Mouse (Mus musculus) brain, embryonic 14.5 days (tissue): ENCODE measurements around the gene Os9.
A peak's percentile ranks its signal among the peaks of the same experiment; 100 is the strongest.
"Not testable (repeated sequence)": the region's sequence is repeated elsewhere in the genome, so short reads cannot be mapped to it uniquely, and the experiment has no call there.

Source experiments
- CTCF ChIP-seq: fragments of 200-500 bp; IDR thresholded peaks from 2 replicates; pipeline ENCODE4 v1.5.1; 2012; ENCODE audit warnings: inconsistent platforms, mild to moderate bottlenecking, moderate library complexity, borderline replicate concordance; ENCODE audit not compliant: insufficient read depth, insufficient read length; ENCODE audit errors: extremely low read depth
- POLR2A ChIP-seq: fragments of 200-500 bp; IDR thresholded peaks from 2 replicates; pipeline ENCODE4 v1.6.1; 2012; ENCODE audit warnings: mild to moderate bottlenecking, inconsistent platforms, borderline replicate concordance; ENCODE audit not compliant: poor library complexity, insufficient read depth, insufficient read length, severe bottlenecking; ENCODE audit errors: extremely low read depth

GRCm38 (mm10) chr10:127134394-127135035 is 13.6 kb upstream of the Os9 start:
- TF ChIP-seq CTCF = peak; percentile 32; the same call in 1 of the 2 replicates
- TF ChIP-seq POLR2A = not testable (repeated sequence)
